Mouse (Mus musculus) macrophage (primary cell): ENCODE measurements around the gene Gm9887. TPM values are rescaled to one million over a fixed set of nuclear protein-coding genes. Genes with fewer than 3 reads are reported as not detected.
A peak's percentile ranks its signal among the peaks of the same experiment; 100 is the strongest.

Experiments used
- H3K27ac ChIP-seq: fragments of 350-480 bp; formaldehyde crosslinking; 2 replicates; pipeline ENCODE4 v1.9.0; 2021
- H3K36me3 ChIP-seq: fragments of 350-480 bp; formaldehyde crosslinking; 2 replicates; pipeline ENCODE4 v1.9.0; 2021; ENCODE audit errors: inconsistent target
- H3K4me3 ChIP-seq: fragments of 350-480 bp; formaldehyde crosslinking; 2 replicates; pipeline ENCODE4 v1.9.0; 2021; ENCODE audit errors: inconsistent target
- H3K79me2 ChIP-seq: fragments of 350-480 bp; formaldehyde crosslinking; 2 replicates; pipeline ENCODE4 v1.9.0; 2021; ENCODE audit errors: inconsistent target
- whole genome bisulfite sequencing: methylation state at CpG from one replicate; pipeline ENCODE4 v1.1.7; 2026; ENCODE audit warnings: inconsistent platforms; ENCODE audit not compliant: missing documents; 5-methylcytosine and 5-hydroxymethylcytosine counted together
- polyA plus RNA-seq: library from polyadenylated mRNA; stranded (reverse); fragments of 250-400 nt; gene quantifications from 3 replicates; pipeline ENCODE4 v1.2.4, GENCODE M21; 2018; ENCODE audit warnings: inconsistent platforms

The Gm9887 gene
- polyA plus RNA-seq, 1 experiment from 2014 or later, result 0.40 TPM

- Histone ChIP-seq H3K4me3 (peak within 1 kb of the TSS; percentile 87), H3K27ac (peak within 1 kb of the TSS; percentile 51), H3K79me2 (peaks cover 32% of the 10 kb centered on the region), H3K36me3 (peaks cover 17% of the 10 kb centered on the region; the same call in 1 of the 2 replicates)
- WGBS, result 1% methylated on average over 37 of the region's 50 CpGs
Measured at GRCm38 (mm10) chr12:69356546-69357299, 15.5 kb downstream of the Gm9887 start, which contains the start of gene Nemf. TSS of gene Nemf (minus strand) at chr12:69357165.

- H3K36me3 ChIP-seq, result peaks cover 51% of the 10 kb centered on the region
- 100% methylated on average over 1 of the region's 1 CpGs for WGBS
- H3K27ac ChIP-seq, result no peak overlapping the region
- no peak overlapping the region for H3K4me3 ChIP-seq
- H3K79me2 ChIP-seq, result peaks cover 25% of the 10 kb centered on the region
Measured at GRCm38 (mm10) chr12:69351685-69352084, 20.6 kb downstream of the Gm9887 start.

- WGBS, result 86% methylated on average over 2 of the region's 2 CpGs
- peaks cover 64% of the 10 kb centered on the region for H3K36me3 ChIP-seq
- no peak overlapping the region for H3K4me3 ChIP-seq
- peaks cover 7% of the 10 kb centered on the region; the same call in 1 of the 2 replicates for H3K79me2 ChIP-seq
- no peak overlapping the region for H3K27ac ChIP-seq
Measured at GRCm38 (mm10) chr12:69349928-69350327, 22.3 kb downstream of the Gm9887 start.

- 93% methylated on average over 2 of the region's 2 CpGs for WGBS
- H3K79me2 ChIP-seq, result peaks cover 4% of the 10 kb centered on the region; the same call in 1 of the 2 replicates
- H3K36me3 ChIP-seq, result peaks cover 46% of the 10 kb centered on the region
- no peak overlapping the region for H3K4me3 ChIP-seq
- no peak overlapping the region for H3K27ac ChIP-seq
Measured at GRCm38 (mm10) chr12:69333547-69333946, 38.7 kb downstream of the Gm9887 start.

- Histone ChIP-seq H3K4me3 (no peak overlapping the region), H3K27ac (peak overlapping the region; percentile 58), H3K36me3 (peaks cover 38% of the 10 kb centered on the region), H3K79me2 (peaks cover 4% of the 10 kb centered on the region; the same call in 1 of the 2 replicates)
- 19% methylated on average over 1 of the region's 1 CpGs for WGBS
Measured at GRCm38 (mm10) chr12:69332147-69332546, 40.1 kb downstream of the Gm9887 start.

- peak overlapping the region; percentile 58 for H3K27ac ChIP-seq
- no peak overlapping the region for H3K4me3 ChIP-seq
- WGBS, result 7% methylated on average over 3 of the region's 3 CpGs
- H3K79me2 ChIP-seq, result no peaks in the 10 kb centered on the region; the same call in 1 of the 2 replicates
- peaks cover 33% of the 10 kb centered on the region; the same call in 1 of the 2 replicates for H3K36me3 ChIP-seq
Measured at GRCm38 (mm10) chr12:69331187-69331586, 41.1 kb downstream of the Gm9887 start.

Other genes starting within 250 kb of the Gm9887 start
- gene Rps29, start 213.3 kb downstream of the Gm9887 start, polyA plus RNA-seq, result 591 to 3,066 TPM (median 2,857 TPM) in 3 replicates
- 0.79 to 5.0 TPM (median 0.95 TPM) in 3 replicates for gene Lrr1, start 203.6 kb downstream of the Gm9887 start, polyA plus RNA-seq
- gene Rpl36al, start 188.4 kb downstream of the Gm9887 start, polyA plus RNA-seq, result 456 to 589 TPM (median 537 TPM) in 3 replicates
- gene Mgat2, start 188.3 kb downstream of the Gm9887 start, polyA plus RNA-seq, result 69.8 to 86.8 TPM (median 81.4 TPM) in 3 replicates
- 2.3 to 4.5 TPM (median 2.8 TPM) in 3 replicates for gene Gm49383, start 175.4 kb downstream of the Gm9887 start, polyA plus RNA-seq
- 1.5 to 3.6 TPM (median 2.6 TPM) in 3 replicates for gene Dnaaf2, start 174.0 kb downstream of the Gm9887 start, polyA plus RNA-seq
- 2.2 to 6.7 TPM (median 5.8 TPM) in 3 replicates for gene Gm49384, start 168.2 kb downstream of the Gm9887 start, polyA plus RNA-seq
- 2.5 to 13.9 TPM (median 3.7 TPM) in 3 replicates for gene Pole2, start 144.3 kb downstream of the Gm9887 start, polyA plus RNA-seq
- 2.3 to 6.4 TPM (median 4.2 TPM) in 3 replicates for gene Klhdc1, start 131.3 kb downstream of the Gm9887 start, polyA plus RNA-seq
- 14.8 to 18.2 TPM (median 15.3 TPM) in 3 replicates for gene Klhdc2, start 75.8 kb downstream of the Gm9887 start, polyA plus RNA-seq
- gene Nemf, start 15.3 kb downstream of the Gm9887 start, polyA plus RNA-seq, result 22.9 to 41.8 TPM (median 30.3 TPM) in 3 replicates
- gene Arf6, start 308 bp downstream of the Gm9887 start, polyA plus RNA-seq, result 84.8 to 161 TPM (median 114 TPM) in 3 replicates
- gene Vcpkmt, start 210.6 kb upstream of the Gm9887 start, polyA plus RNA-seq, result 15.4 to 25.0 TPM (median 23.6 TPM) in 3 replicates